Mouse (Mus musculus): ENCODE data around the gene Dnm2. TPM values are rescaled to one million over a fixed set of nuclear protein-coding genes. Genes with fewer than 3 reads are reported as not detected.
A peak's percentile ranks its signal among the peaks of the same experiment; 100 is the strongest.

The Dnm2 gene
- polyA plus RNA-seq, 1 experiment from 2014 or later: 66.4 TPM

GRCm38 (mm10) chr9:21494726-21495125 is 70.0 kb downstream of the Dnm2 start:
- no peak overlapping the region for H3K9ac ChIP-seq (ENCODE audit: low read length)
- H3K4me1 ChIP-seq (ENCODE audit: control insufficient read depth, insufficient read depth, low read length): 0 out of 2 replicates have a peak, but pooled peaks cover 2% of the 10 kb centered on the region

GRCm38 (mm10) chr9:21496308-21497049 is 71.8 kb downstream of the Dnm2 start:
- H3K27ac ChIP-seq (replicated peaks; ENCODE audit: low read depth, low read length): peak overlapping the region; percentile 88

More at GRCm38 (mm10) chr9:21494726-21495125, 70.0 kb downstream of the Dnm2 start:
- Histone ChIP-seq H3K9me3 (ENCODE audit: control insufficient read depth, low read length) (no peaks in the 10 kb centered on the region), H3K27me3 (ENCODE audit: control insufficient read depth, insufficient read depth, low read length) (no peaks in the 10 kb centered on the region), H3K4me3 (ENCODE audit: low read depth, low read length) (no peak overlapping the region), H3K4me2 (ENCODE audit: low read depth, severe bottlenecking) (peak overlapping the region; percentile 7; the same call in 1 of the 2 replicates), H3K27ac (replicated peaks; ENCODE audit: low read depth, low read length) (no peak overlapping the region), H3K36me3 (ENCODE audit: control insufficient read depth, insufficient read depth, low read length) (peaks cover 9% of the 10 kb centered on the region; the same call in 1 of the 2 replicates)
- ATAC-seq (ENCODE audit: insufficient number of reproducible peaks, low FRiP score, low TSS enrichment, low read depth) (no peak), DNase-seq (ENCODE audit: low spot score) (no peak)
- 82% methylated on average over 9 of the region's 9 CpGs for WGBS

GRCm38 (mm10) chr9:21497050-21497542 is 72.4 kb downstream of the Dnm2 start:
- Histone ChIP-seq H3K4me1 (ENCODE audit: control insufficient read depth, insufficient read depth, low read length) (0 out of 2 replicates have a peak, but pooled peaks cover 2% of the 10 kb centered on the region), H3K27ac (replicated peaks; ENCODE audit: low read depth, low read length) (peak overlapping the region; percentile 88), H3K36me3 (ENCODE audit: control insufficient read depth, insufficient read depth, low read length) (peaks cover 11% of the 10 kb centered on the region; the same call in 1 of the 2 replicates), H3K4me3 (ENCODE audit: low read depth, low read length) (no peak overlapping the region), H3K9me3 (ENCODE audit: control insufficient read depth, low read length) (no peaks in the 10 kb centered on the region), H3K4me2 (ENCODE audit: low read depth, severe bottlenecking) (peak overlapping the region; percentile 3; the same call in 1 of the 2 replicates), H3K9ac (ENCODE audit: low read length) (peak overlapping the region; percentile 47), H3K27me3 (ENCODE audit: control insufficient read depth, insufficient read depth, low read length) (no peaks in the 10 kb centered on the region)
- WGBS: 65% methylated on average over 16 of the region's 16 CpGs
- ATAC-seq (ENCODE audit: insufficient number of reproducible peaks, low FRiP score, low TSS enrichment, low read depth) (peak; percentile 38), DNase-seq (ENCODE audit: low spot score) (no peak)

More at GRCm38 (mm10) chr9:21496308-21497049, 71.8 kb downstream of the Dnm2 start:
- no peaks in the 10 kb centered on the region for H3K9me3 ChIP-seq (ENCODE audit: control insufficient read depth, low read length)
- ATAC-seq (ENCODE audit: insufficient number of reproducible peaks, low FRiP score, low TSS enrichment, low read depth) (peak; percentile 91), DNase-seq (ENCODE audit: low spot score) (peak; percentile 84)
- peaks cover 11% of the 10 kb centered on the region; the same call in 1 of the 2 replicates for H3K36me3 ChIP-seq (ENCODE audit: control insufficient read depth, insufficient read depth, low read length)
- peak overlapping the region; percentile 18 for H3K4me3 ChIP-seq (ENCODE audit: low read depth, low read length)
- peak overlapping the region; percentile 47 for H3K9ac ChIP-seq (ENCODE audit: low read length)
- peak overlapping the region; percentile 45 for H3K4me2 ChIP-seq (ENCODE audit: low read depth, severe bottlenecking)
- no peaks in the 10 kb centered on the region for H3K27me3 ChIP-seq (ENCODE audit: control insufficient read depth, insufficient read depth, low read length)
- 32% methylated on average over 17 of the region's 19 CpGs for WGBS
- 0 out of 2 replicates have a peak, but pooled peaks cover 2% of the 10 kb centered on the region for H3K4me1 ChIP-seq (ENCODE audit: control insufficient read depth, insufficient read depth, low read length)

- Histone ChIP-seq H3K9me3 (ENCODE audit: control insufficient read depth, low read length) (no peaks in the 10 kb centered on the region), H3K4me2 (ENCODE audit: low read depth, severe bottlenecking) (peak overlapping the region; percentile 3; the same call in 1 of the 2 replicates), H3K4me1 (ENCODE audit: control insufficient read depth, insufficient read depth, low read length) (0 out of 2 replicates have a peak, but pooled peaks cover 2% of the 10 kb centered on the region), H3K36me3 (ENCODE audit: control insufficient read depth, insufficient read depth, low read length) (peaks cover 11% of the 10 kb centered on the region; the same call in 1 of the 2 replicates), H3K4me3 (ENCODE audit: low read depth, low read length) (no peak overlapping the region), H3K27me3 (ENCODE audit: control insufficient read depth, insufficient read depth, low read length) (no peaks in the 10 kb centered on the region), H3K9ac (ENCODE audit: low read length) (peak overlapping the region; percentile 47), H3K27ac (replicated peaks; ENCODE audit: low read depth, low read length) (peak overlapping the region; percentile 88)
- ATAC-seq (ENCODE audit: insufficient number of reproducible peaks, low FRiP score, low TSS enrichment, low read depth) (no peak), DNase-seq (ENCODE audit: low spot score) (no peak)
- 90% methylated on average over 2 of the region's 2 CpGs for WGBS
Observed at GRCm38 (mm10) chr9:21497664-21498063, 73.0 kb downstream of the Dnm2 start.

GRCm38 (mm10) chr9:21498284-21498902 is 73.7 kb downstream of the Dnm2 start:
- Histone ChIP-seq H3K36me3 (ENCODE audit: control insufficient read depth, insufficient read depth, low read length) (peaks cover 13% of the 10 kb centered on the region; the same call in 1 of the 2 replicates), H3K4me2 (ENCODE audit: low read depth, severe bottlenecking) (no peak overlapping the region), H3K9me3 (ENCODE audit: control insufficient read depth, low read length) (no peaks in the 10 kb centered on the region), H3K27me3 (ENCODE audit: control insufficient read depth, insufficient read depth, low read length) (no peaks in the 10 kb centered on the region), H3K9ac (ENCODE audit: low read length) (no peak overlapping the region), H3K4me1 (ENCODE audit: control insufficient read depth, insufficient read depth, low read length) (0 out of 2 replicates have a peak, but pooled peaks cover 2% of the 10 kb centered on the region), H3K27ac (replicated peaks; ENCODE audit: low read depth, low read length) (no peak overlapping the region), H3K4me3 (ENCODE audit: low read depth, low read length) (no peak overlapping the region)
- ATAC-seq (ENCODE audit: insufficient number of reproducible peaks, low FRiP score, low TSS enrichment, low read depth) (no peak), DNase-seq (ENCODE audit: low spot score) (no peak)
- 91% methylated on average over 12 of the region's 12 CpGs for WGBS

- ATAC-seq (ENCODE audit: insufficient number of reproducible peaks, low FRiP score, low TSS enrichment, low read depth): no peak
- H3K9me3 ChIP-seq (ENCODE audit: control insufficient read depth, low read length): no peaks in the 10 kb centered on the region
- 97% methylated on average over 8 of the region's 8 CpGs for WGBS
Observed at GRCm38 (mm10) chr9:21503352-21503751, 78.6 kb downstream of the Dnm2 start.

GRCm38 (mm10) chr9:21505767-21506166 is 81.1 kb downstream of the Dnm2 start:
- Histone ChIP-seq H3K27me3 (ENCODE audit: control insufficient read depth, insufficient read depth, low read length) (no peaks in the 10 kb centered on the region), H3K36me3 (ENCODE audit: control insufficient read depth, insufficient read depth, low read length) (peaks cover 17% of the 10 kb centered on the region), H3K9ac (ENCODE audit: low read length) (no peak overlapping the region), H3K27ac (replicated peaks; ENCODE audit: low read depth, low read length) (no peak overlapping the region), H3K4me2 (ENCODE audit: low read depth, severe bottlenecking) (no peak overlapping the region), H3K4me3 (ENCODE audit: low read depth, low read length) (no peak overlapping the region), H3K9me3 (ENCODE audit: control insufficient read depth, low read length) (no peaks in the 10 kb centered on the region), H3K4me1 (ENCODE audit: control insufficient read depth, insufficient read depth, low read length) (peaks cover 7% of the 10 kb centered on the region)
- ATAC-seq (ENCODE audit: insufficient number of reproducible peaks, low FRiP score, low TSS enrichment, low read depth): no peak
- no peak for DNase-seq (ENCODE audit: low spot score)

More at GRCm38 (mm10) chr9:21503352-21503751, 78.6 kb downstream of the Dnm2 start:
- no peak for DNase-seq (ENCODE audit: low spot score)
- Histone ChIP-seq H3K4me2 (ENCODE audit: low read depth, severe bottlenecking) (no peak overlapping the region), H3K27ac (replicated peaks; ENCODE audit: low read depth, low read length) (no peak overlapping the region), H3K9ac (ENCODE audit: low read length) (no peak overlapping the region), H3K27me3 (ENCODE audit: control insufficient read depth, insufficient read depth, low read length) (no peaks in the 10 kb centered on the region), H3K4me1 (ENCODE audit: control insufficient read depth, insufficient read depth, low read length) (no peaks in the 10 kb centered on the region), H3K4me3 (ENCODE audit: low read depth, low read length) (no peak overlapping the region), H3K36me3 (ENCODE audit: control insufficient read depth, insufficient read depth, low read length) (peaks cover 22% of the 10 kb centered on the region)

- 94% methylated on average over 15 of the region's 15 CpGs for WGBS
- Histone ChIP-seq H3K27ac (replicated peaks; ENCODE audit: low read depth, low read length) (no peak overlapping the region), H3K27me3 (ENCODE audit: control insufficient read depth, insufficient read depth, low read length) (no peaks in the 10 kb centered on the region), H3K36me3 (ENCODE audit: control insufficient read depth, insufficient read depth, low read length) (peaks cover 17% of the 10 kb centered on the region), H3K9ac (ENCODE audit: low read length) (no peak overlapping the region), H3K4me1 (ENCODE audit: control insufficient read depth, insufficient read depth, low read length) (peaks cover 7% of the 10 kb centered on the region), H3K4me3 (ENCODE audit: low read depth, low read length) (no peak overlapping the region), H3K4me2 (ENCODE audit: low read depth, severe bottlenecking) (no peak overlapping the region), H3K9me3 (ENCODE audit: control insufficient read depth, low read length) (no peaks in the 10 kb centered on the region)
- DNase-seq (ENCODE audit: low spot score) (no peak), ATAC-seq (ENCODE audit: insufficient number of reproducible peaks, low FRiP score, low TSS enrichment, low read depth) (no peak)
Observed at GRCm38 (mm10) chr9:21507753-21508430, 83.2 kb downstream of the Dnm2 start.
